Mouse (Mus musculus) stomach, postnatal 0 days (tissue): ENCODE measurements around the gene Sun1.

ENCODE experiments used
- CTCF ChIP-seq: IDR thresholded peaks from 2 replicates; pipeline ENCODE4 v1.5.1; 2016; ENCODE audit warnings: antibody characterized with exemption, low read depth, mild to moderate bottlenecking, moderate library complexity
- EP300 ChIP-seq: optimal IDR thresholded peaks from 2 replicates; pipeline ENCODE3; 2016; ENCODE audit warnings: antibody characterized with exemption

- no peak for TF ChIP-seq CTCF
- TF ChIP-seq EP300, result no peak
Observed at GRCm38 (mm10) chr5:139297745-139298144, 97.3 kb downstream of the Sun1 start.
